Mouse (Mus musculus): Measurements from ENCODE around the gene H2al1f. TPM values are rescaled to one million over a fixed set of nuclear protein-coding genes. Genes with fewer than 3 reads are reported as not detected.
"Not testable (repeated sequence)": the region's sequence is repeated elsewhere in the genome, so short reads cannot be mapped to it uniquely, and the experiment has no call there.

The H2al1f gene
- polyA plus RNA-seq, 1 experiment from 2014 or later: not detected

- H3K9me3 ChIP-seq (replicated peaks); H3K27ac ChIP-seq (replicated peaks); H3K4me1 ChIP-seq; H3K4me3 ChIP-seq; H3K36me3 ChIP-seq; H3K27me3 ChIP-seq (ENCODE audit: low read depth, poor library complexity, severe bottlenecking); DNase-seq (ENCODE audit: low spot score): not testable (repeated sequence)
- WGBS: no CpG with 5 or more reads among the region's 3 CpGs
Measured at GRCm38 (mm10) chrX:11317956-11318355, 3.0 kb downstream of the H2al1f start, which contains the start of gene H2al1g. Gene H2al1g (plus strand): TSS chrX:11318256.

GRCm38 (mm10) chrX:11321192-11321591, 6.2 kb downstream of the H2al1f start, which contains the start of gene H2al1h:
Gene H2al1h (plus strand): TSS chrX:11321492.
- not testable (repeated sequence) for H3K9me3 ChIP-seq (replicated peaks); DNase-seq (ENCODE audit: low spot score); H3K27ac ChIP-seq (replicated peaks); H3K4me1 ChIP-seq; H3K36me3 ChIP-seq; H3K4me3 ChIP-seq; H3K27me3 ChIP-seq (ENCODE audit: low read depth, poor library complexity, severe bottlenecking)
- WGBS: no CpG with 5 or more reads among the region's 6 CpGs

GRCm38 (mm10) chrX:11324359-11324758, 9.4 kb downstream of the H2al1f start, which contains the start of gene H2al1i:
Gene H2al1i (plus strand): TSS chrX:11324659.
- H3K27me3 ChIP-seq (ENCODE audit: low read depth, poor library complexity, severe bottlenecking): peaks cover 14% of the 10 kb centered on the region

GRCm38 (mm10) chrX:11327522-11327921, 12.6 kb downstream of the H2al1f start, which contains the start of gene H2al1j:
Gene H2al1j (plus strand): TSS chrX:11327822.
- H3K27me3 ChIP-seq (ENCODE audit: low read depth, poor library complexity, severe bottlenecking): peaks cover 45% of the 10 kb centered on the region
- H3K27ac ChIP-seq (replicated peaks); H3K9me3 ChIP-seq (replicated peaks); H3K4me1 ChIP-seq; H3K4me3 ChIP-seq; DNase-seq (ENCODE audit: low spot score); H3K36me3 ChIP-seq: not testable (repeated sequence)
- WGBS: 88% methylated on average over 2 of the region's 2 CpGs

More at GRCm38 (mm10) chrX:11324359-11324758, 9.4 kb downstream of the H2al1f start, which contains the start of gene H2al1i:
- not testable (repeated sequence) for H3K4me3 ChIP-seq; H3K4me1 ChIP-seq; H3K36me3 ChIP-seq; H3K27ac ChIP-seq (replicated peaks); H3K9me3 ChIP-seq (replicated peaks); DNase-seq (ENCODE audit: low spot score)
- WGBS: 83% methylated on average over 2 of the region's 5 CpGs

- Histone ChIP-seq H3K36me3 (no peaks in the 10 kb centered on the region), H3K27me3 (ENCODE audit: low read depth, poor library complexity, severe bottlenecking) (peaks cover 62% of the 10 kb centered on the region), H3K9me3 (replicated peaks) (no peaks in the 10 kb centered on the region), H3K27ac (replicated peaks) (no peak overlapping the region), H3K4me1 (no peaks in the 10 kb centered on the region), H3K4me3 (no peak overlapping the region)
- no peak for DNase-seq (ENCODE audit: low spot score)
- WGBS: 73% methylated on average over 9 of the region's 9 CpGs
Measured at GRCm38 (mm10) chrX:11345762-11346161, 30.8 kb downstream of the H2al1f start.

GRCm38 (mm10) chrX:11346756-11347155, 31.8 kb downstream of the H2al1f start:
- Histone ChIP-seq H3K4me3 (no peak overlapping the region), H3K27me3 (ENCODE audit: low read depth, poor library complexity, severe bottlenecking) (peaks cover 61% of the 10 kb centered on the region), H3K9me3 (replicated peaks) (no peaks in the 10 kb centered on the region), H3K4me1 (no peaks in the 10 kb centered on the region), H3K27ac (replicated peaks) (no peak overlapping the region), H3K36me3 (no peaks in the 10 kb centered on the region)
- DNase-seq (ENCODE audit: low spot score): no peak
- 92% methylated on average over 3 of the region's 3 CpGs for WGBS

- H3K9me3 ChIP-seq (replicated peaks): no peaks in the 10 kb centered on the region
- peaks cover 87% of the 10 kb centered on the region for H3K27me3 ChIP-seq (ENCODE audit: low read depth, poor library complexity, severe bottlenecking)
Measured at GRCm38 (mm10) chrX:11360823-11361222, 45.9 kb downstream of the H2al1f start.

GRCm38 (mm10) chrX:11361261-11361660, 46.3 kb downstream of the H2al1f start:
- DNase-seq (ENCODE audit: low spot score): no peak
- Histone ChIP-seq H3K4me1 (no peaks in the 10 kb centered on the region), H3K27ac (replicated peaks) (no peak overlapping the region), H3K4me3 (no peak overlapping the region), H3K9me3 (replicated peaks) (no peaks in the 10 kb centered on the region), H3K27me3 (ENCODE audit: low read depth, poor library complexity, severe bottlenecking) (peaks cover 87% of the 10 kb centered on the region), H3K36me3 (no peaks in the 10 kb centered on the region)
- WGBS: 88% methylated on average over 2 of the region's 2 CpGs

More at GRCm38 (mm10) chrX:11360823-11361222, 45.9 kb downstream of the H2al1f start:
- Histone ChIP-seq H3K4me1 (no peaks in the 10 kb centered on the region), H3K4me3 (no peak overlapping the region), H3K27ac (replicated peaks) (no peak overlapping the region), H3K36me3 (no peaks in the 10 kb centered on the region)
- WGBS: 89% methylated on average over 6 of the region's 6 CpGs
- no peak for DNase-seq (ENCODE audit: low spot score)

- no peak for DNase-seq (ENCODE audit: low spot score)
- H3K4me3 ChIP-seq: no peak overlapping the region
- no peaks in the 10 kb centered on the region for H3K4me1 ChIP-seq
- 65% methylated on average over 6 of the region's 6 CpGs for WGBS
- H3K27me3 ChIP-seq (ENCODE audit: low read depth, poor library complexity, severe bottlenecking): peaks cover 91% of the 10 kb centered on the region
- no peaks in the 10 kb centered on the region for H3K9me3 ChIP-seq (replicated peaks)
- H3K36me3 ChIP-seq: no peaks in the 10 kb centered on the region
- no peak overlapping the region for H3K27ac ChIP-seq (replicated peaks)
Measured at GRCm38 (mm10) chrX:11363890-11364289, 48.9 kb downstream of the H2al1f start.

Other genes with a start within 250 kb of the H2al1f start
- gene H2al1a, start 15.9 kb upstream of the H2al1f start, polyA plus RNA-seq (2016; fragmentation: Nextera tagmentation; extraction: Ambion mirVana): not detected in 2 replicates
- gene H2al1b, start 12.7 kb upstream of the H2al1f start, polyA plus RNA-seq (2016; fragmentation: Nextera tagmentation; extraction: Ambion mirVana): not detected in 2 replicates
- gene H2al1c, start 9.5 kb upstream of the H2al1f start, polyA plus RNA-seq (2016; fragmentation: Nextera tagmentation; extraction: Ambion mirVana): not detected in 2 replicates
- gene H2al1d, start 6.3 kb upstream of the H2al1f start, polyA plus RNA-seq (2016; fragmentation: Nextera tagmentation; extraction: Ambion mirVana): not detected in 2 replicates
- 0.41 TPM in 1 of 2 replicates, not detected in the other for gene H2al1e, start 3.2 kb upstream of the H2al1f start, polyA plus RNA-seq (2016; fragmentation: Nextera tagmentation; extraction: Ambion mirVana)
- gene H2al1g, start 3.1 kb downstream of the H2al1f start, polyA plus RNA-seq (2016; fragmentation: Nextera tagmentation; extraction: Ambion mirVana): not detected in 2 replicates
- gene H2al1h, start 6.3 kb downstream of the H2al1f start, polyA plus RNA-seq (2016; fragmentation: Nextera tagmentation; extraction: Ambion mirVana): not detected in 2 replicates
- not detected in 2 replicates for gene H2al1i, start 9.5 kb downstream of the H2al1f start, polyA plus RNA-seq (2016; fragmentation: Nextera tagmentation; extraction: Ambion mirVana)
- gene H2al1j, start 12.7 kb downstream of the H2al1f start, polyA plus RNA-seq (2016; fragmentation: Nextera tagmentation; extraction: Ambion mirVana): not detected in 2 replicates